Mouse (Mus musculus) stomach, embryonic 16.5 days (tissue): Measurements from ENCODE around the gene Yrdc. TPM values are rescaled to one million over a fixed set of nuclear protein-coding genes. Genes with fewer than 3 reads are reported as not detected.

Experiments
- ATAC-seq: fragments of 200-750 bp; cut with Nextera tagmentation; 2 replicates; pipeline ENCODE4 v1.8.0; 2017; ENCODE audit warnings: moderate number of reproducible peaks, moderate TSS enrichment; ENCODE audit not compliant: insufficient read depth, low FRiP score
- H3K27ac ChIP-seq: fragments of 300-500 bp; sonication (generic); 2 replicates; pipeline ENCODE4 v1.5.1; 2014; ENCODE audit warnings: low read length
- H3K27me3 ChIP-seq: fragments of 300-500 bp; sonication (generic); 2 replicates; pipeline ENCODE4 v1.6.1; 2014; ENCODE audit warnings: low read length, control low read depth, mixed read lengths; ENCODE audit not compliant: control insufficient read depth, insufficient read depth
- H3K36me3 ChIP-seq: fragments of 300-500 bp; sonication (generic); 2 replicates; pipeline ENCODE4 v1.6.1; 2014; ENCODE audit warnings: low read length; ENCODE audit not compliant: control insufficient read depth, insufficient read depth
- H3K4me1 ChIP-seq: fragments of 300-500 bp; sonication (generic); 2 replicates; pipeline ENCODE4 v1.6.1; 2014; ENCODE audit warnings: low read length, control low read depth, mixed read lengths; ENCODE audit not compliant: control insufficient read depth, insufficient read depth
- H3K4me2 ChIP-seq: fragments of 300-500 bp; sonication (generic); 2 replicates; pipeline ENCODE4 v1.6.1; 2014; ENCODE audit warnings: low read depth, low read length, mixed read lengths
- H3K4me3 ChIP-seq: fragments of 300-500 bp; sonication (generic); replicated peaks from 2 replicates; pipeline ENCODE4 v1.5.1; 2014; ENCODE audit warnings: mild to moderate bottlenecking, low read length
- H3K9ac ChIP-seq: fragments of 300-500 bp; sonication (generic); 2 replicates; pipeline ENCODE4 v1.6.1; 2014; ENCODE audit warnings: low read length
- H3K9me3 ChIP-seq: fragments of 300-500 bp; sonication (generic); replicated peaks from 2 replicates; pipeline ENCODE4 v1.6.1; 2016; ENCODE audit warnings: low read length, control low read depth; ENCODE audit not compliant: control insufficient read depth
- WGBS: fragments of 180-500 bp; shearing (Covaris S2); extraction: QIAGEN DNeasy Blood & Tissue Kit; methylation state at CpG from one replicate; pipeline ENCODE4 v1.1.7; 2014; 5-methylcytosine and 5-hydroxymethylcytosine counted together
- polyA plus RNA-seq: library from polyadenylated mRNA; unstranded; fragments of >200 nt; fragmentation: Nextera tagmentation; extraction: Ambion mirVana; gene quantifications from 2 replicates; pipeline ENCODE4 v1.2.1, GENCODE M21; 2015

Yrdc gene
- polyA plus RNA-seq, 1 experiment from 2014 or later: 22.3 TPM

- H3K9me3 ChIP-seq: no peaks in the 10 kb centered on the region
- no peak overlapping the region for H3K27ac ChIP-seq
- no peak overlapping the region for H3K4me2 ChIP-seq
- H3K27me3 ChIP-seq: no peaks in the 10 kb centered on the region
- 95% methylated on average over 1 of the region's 1 CpGs for WGBS
- H3K9ac ChIP-seq: no peak overlapping the region
- H3K36me3 ChIP-seq: no peaks in the 10 kb centered on the region
- no peak for ATAC-seq
- no peak overlapping the region for H3K4me3 ChIP-seq
- H3K4me1 ChIP-seq: no peaks in the 10 kb centered on the region
These were observed 22.2 kb downstream of the Yrdc start for GRCm38 (mm10) chr4:124872719-124873118.

- Histone ChIP-seq H3K4me2 (peak within 1 kb of the TSS; percentile 46), H3K4me1 (no peaks in the 10 kb centered on the region), H3K27me3 (peaks cover 43% of the 10 kb centered on the region), H3K4me3 (peak within 1 kb of the TSS; percentile 30), H3K9me3 (no peaks in the 10 kb centered on the region), H3K27ac (no peak within 1 kb of the TSS), H3K36me3 (no peaks in the 10 kb centered on the region), H3K9ac (no peak within 1 kb of the TSS)
- ATAC-seq: no peak
- WGBS: 8% methylated on average over 11 of the region's 11 CpGs
These were observed 30.1 kb downstream of the Yrdc start, which contains the start of gene Epha10 for GRCm38 (mm10) chr4:124880599-124880998. Epha10 (plus strand) TSS chr4:124880899.

DNA sequence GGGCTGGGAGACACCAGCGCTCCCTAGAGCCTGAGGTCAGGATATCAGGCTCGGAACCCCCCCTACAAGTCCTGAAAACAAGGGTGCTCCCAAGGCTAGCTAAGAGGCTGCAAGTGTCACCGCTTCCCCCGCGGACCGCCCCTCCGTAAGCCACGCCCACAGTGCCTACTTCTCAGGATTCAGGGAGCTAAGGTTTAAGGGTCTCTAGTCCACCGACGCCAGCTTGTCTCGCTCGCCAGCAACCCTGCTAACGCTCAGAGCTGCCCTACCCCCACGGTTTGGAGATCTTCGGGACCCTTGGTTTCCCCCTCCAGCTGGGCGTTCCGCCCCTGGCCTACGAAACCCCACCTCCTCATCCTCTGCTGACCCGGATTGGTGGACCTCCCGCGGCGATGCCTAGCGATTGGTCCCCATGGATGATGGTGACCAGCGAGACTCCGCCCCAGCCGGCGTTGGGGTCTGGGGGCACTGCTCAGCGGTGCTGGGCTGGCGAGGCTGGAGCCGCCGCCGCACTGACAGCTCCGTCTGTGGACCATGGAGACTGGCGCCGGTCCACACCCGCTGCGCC is 30.9 kb downstream of the Yrdc start:
- H3K27ac ChIP-seq: no peak overlapping the region
- peak overlapping the region; percentile 46 for H3K4me2 ChIP-seq
- H3K4me3 ChIP-seq: peak overlapping the region; percentile 30
- H3K9me3 ChIP-seq: no peaks in the 10 kb centered on the region
- H3K27me3 ChIP-seq: peaks cover 47% of the 10 kb centered on the region
- no peak for ATAC-seq
- no peak overlapping the region for H3K9ac ChIP-seq
- under 1% methylated on average over 37 of the region's 37 CpGs for WGBS
- H3K36me3 ChIP-seq: no peaks in the 10 kb centered on the region
- no peaks in the 10 kb centered on the region for H3K4me1 ChIP-seq

DNA sequence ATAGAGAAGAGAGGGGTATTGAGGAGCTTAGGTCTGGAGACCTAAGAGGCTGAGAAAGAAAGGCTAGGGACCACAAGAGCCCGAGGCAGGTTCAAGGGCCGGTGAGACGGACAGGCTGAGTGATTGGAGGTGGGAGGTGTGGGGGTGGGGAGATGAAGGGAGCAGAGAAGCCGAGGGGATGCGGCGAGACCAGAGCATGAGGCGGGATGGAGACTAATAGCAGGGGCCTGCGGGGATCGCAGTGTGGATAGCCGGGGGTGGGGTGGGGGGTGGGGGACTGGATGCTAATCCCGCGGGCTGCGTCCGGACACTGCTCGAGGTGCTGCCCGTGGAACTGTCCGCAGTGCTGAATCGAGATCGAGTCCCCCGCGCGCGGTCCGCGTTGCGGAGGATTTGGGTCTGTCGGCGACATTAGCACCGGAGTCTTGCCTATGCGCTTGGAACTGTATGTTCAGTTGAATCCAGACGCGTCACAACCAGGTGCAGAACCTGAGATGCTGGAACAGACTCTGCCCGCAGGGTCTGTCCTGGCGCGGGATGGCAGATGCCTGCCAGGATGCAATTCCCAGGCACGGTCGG is 31.8 kb downstream of the Yrdc start:
- Histone ChIP-seq H3K27ac (no peak overlapping the region), H3K9me3 (no peaks in the 10 kb centered on the region), H3K4me3 (no peak overlapping the region; the same call in 1 of the 2 replicates), H3K4me1 (no peaks in the 10 kb centered on the region), H3K36me3 (no peaks in the 10 kb centered on the region), H3K4me2 (no peak overlapping the region), H3K27me3 (peaks cover 47% of the 10 kb centered on the region), H3K9ac (no peak overlapping the region)
- ATAC-seq: no peak
- 1% methylated on average over 37 of the region's 37 CpGs for WGBS

DNA sequence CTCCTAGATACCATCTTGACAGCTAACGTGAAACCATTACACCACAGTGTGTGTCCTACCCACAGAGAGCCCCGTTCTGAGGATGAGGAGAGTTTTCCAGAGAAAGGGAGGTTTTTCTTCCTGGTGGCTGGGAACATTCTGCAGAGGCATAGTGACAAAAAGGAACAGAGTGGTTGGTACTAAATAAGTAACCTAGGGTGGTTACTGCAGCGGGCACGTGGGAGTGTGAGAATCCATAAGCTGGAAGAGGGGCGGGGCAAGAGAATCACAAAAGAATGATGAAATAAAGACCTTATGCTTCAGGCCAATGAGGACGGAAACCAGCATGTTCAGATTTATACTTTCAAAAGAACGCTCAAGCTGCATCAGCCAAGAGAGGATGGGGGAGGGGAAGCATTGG is 38.2 kb downstream of the Yrdc start:
- Histone ChIP-seq H3K36me3 (no peaks in the 10 kb centered on the region), H3K27me3 (peaks cover 33% of the 10 kb centered on the region), H3K9me3 (no peaks in the 10 kb centered on the region), H3K4me3 (no peak overlapping the region), H3K27ac (no peak overlapping the region), H3K4me1 (no peaks in the 10 kb centered on the region), H3K9ac (no peak overlapping the region), H3K4me2 (no peak overlapping the region)
- WGBS: 70% methylated on average over 7 of the region's 7 CpGs
- no peak for ATAC-seq

DNA sequence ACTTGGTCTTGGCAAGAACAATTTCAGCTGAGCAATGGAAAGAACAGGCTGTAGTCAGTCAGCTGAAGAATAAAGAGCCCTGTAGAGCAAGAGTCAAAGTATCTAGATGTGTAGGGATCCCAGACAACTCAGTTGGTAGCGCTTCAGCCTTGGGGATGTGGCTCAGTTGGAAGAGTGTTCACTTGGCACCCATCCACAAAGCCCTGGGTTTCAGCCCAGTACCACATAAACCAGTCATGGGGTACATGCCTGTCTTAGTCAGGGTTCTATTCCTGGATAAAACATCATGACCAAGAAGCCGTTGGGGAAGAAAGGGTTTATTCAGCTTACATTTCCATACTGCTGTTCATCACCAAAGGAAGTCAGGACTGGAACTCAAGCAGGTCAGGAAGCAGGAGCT is 39.5 kb downstream of the Yrdc start:
- H3K4me3 ChIP-seq: no peak overlapping the region
- no peaks in the 10 kb centered on the region for H3K9me3 ChIP-seq
- no peak overlapping the region for H3K27ac ChIP-seq
- ATAC-seq: no peak
- H3K36me3 ChIP-seq: no peaks in the 10 kb centered on the region
- H3K27me3 ChIP-seq: peaks cover 42% of the 10 kb centered on the region
- H3K4me1 ChIP-seq: no peaks in the 10 kb centered on the region
- 82% methylated on average over 2 of the region's 2 CpGs for WGBS
- no peak overlapping the region for H3K4me2 ChIP-seq
- H3K9ac ChIP-seq: no peak overlapping the region

- Histone ChIP-seq H3K27me3 (peaks cover 42% of the 10 kb centered on the region), H3K9ac (no peak overlapping the region), H3K27ac (no peak overlapping the region), H3K9me3 (no peaks in the 10 kb centered on the region), H3K4me3 (no peak overlapping the region), H3K4me1 (no peaks in the 10 kb centered on the region), H3K4me2 (no peak overlapping the region), H3K36me3 (no peaks in the 10 kb centered on the region)
- no peak for ATAC-seq
- WGBS: 66% methylated on average over 5 of the region's 5 CpGs
These were observed 40.4 kb downstream of the Yrdc start for GRCm38 (mm10) chr4:124890831-124891230.

DNA sequence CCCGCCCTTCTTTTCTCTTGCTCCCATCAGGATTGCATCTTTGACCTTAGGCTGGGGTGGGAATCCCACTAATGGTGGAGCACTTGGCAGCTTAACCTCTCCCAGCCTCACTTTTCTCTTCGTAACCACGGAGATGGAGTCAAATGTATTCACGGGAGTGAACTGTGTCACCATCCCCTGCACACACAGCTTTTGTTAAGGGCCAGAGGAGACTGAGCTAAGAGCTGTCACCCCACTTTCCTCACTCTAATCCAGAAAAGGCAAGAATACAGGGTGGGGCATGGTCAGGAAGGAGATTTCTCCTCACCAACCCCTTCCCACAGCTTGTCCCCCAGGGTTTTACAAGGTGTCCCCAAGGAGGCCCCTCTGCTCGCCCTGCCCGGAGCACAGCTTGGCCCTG is 43.3 kb downstream of the Yrdc start:
- WGBS: 29% methylated on average over 6 of the region's 6 CpGs
- H3K4me2 ChIP-seq: no peak overlapping the region

GRCm38 (mm10) chr4:124894508-124895428 is 44.3 kb downstream of the Yrdc start:
- 2% methylated on average over 83 of the region's 83 CpGs for WGBS
- peak overlapping the region; percentile 39 for H3K9ac ChIP-seq
- H3K36me3 ChIP-seq: no peaks in the 10 kb centered on the region
- peak overlapping the region; percentile 42 for H3K4me3 ChIP-seq
- no peaks in the 10 kb centered on the region for H3K9me3 ChIP-seq
- no peaks in the 10 kb centered on the region for H3K4me1 ChIP-seq
- peak; percentile 53; the same call in 1 of the 2 replicates for ATAC-seq
- H3K27me3 ChIP-seq: peaks cover 54% of the 10 kb centered on the region
- peak overlapping the region; percentile 64 for H3K4me2 ChIP-seq
- H3K27ac ChIP-seq: no peak overlapping the region

More for the DNA sequence above, 43.3 kb downstream of the Yrdc start:
- no peak overlapping the region for H3K9ac ChIP-seq
- H3K4me3 ChIP-seq: no peak overlapping the region
- ATAC-seq: no peak
- H3K9me3 ChIP-seq: no peaks in the 10 kb centered on the region
- H3K27ac ChIP-seq: no peak overlapping the region
- no peaks in the 10 kb centered on the region for H3K4me1 ChIP-seq
- peaks cover 54% of the 10 kb centered on the region for H3K27me3 ChIP-seq
- no peaks in the 10 kb centered on the region for H3K36me3 ChIP-seq
